Mouse (Mus musculus): ENCODE measurements at regions not wholly inside any gene's neighbourhood (a gene's known extent, or its start where the extent isn't known, plus 50 kb on each side); places are given as distances from the start of the nearest gene placed in this dataset.

- H3K27ac ChIP-seq (ENCODE audit: insufficient read depth, low read depth, low read length), result no peak overlapping the region
- H3K4me1 ChIP-seq (ENCODE audit: control insufficient read depth, insufficient read depth, low read length), result no peaks in the 10 kb centered on the region
- no peak overlapping the region for H3K4me3 ChIP-seq (ENCODE audit: insufficient read depth, low read depth, low read length)
- TF ChIP-seq POLR2A (IDR thresholded peaks at IDR 0.05; ENCODE audit: insufficient read depth, low read depth, low read length) (no peak), CTCF (IDR thresholded peaks at IDR 0.05; ENCODE audit: insufficient read depth, low read depth, low read length) (no peak)
- WGBS, result 85% methylated on average over 7 of the region's 7 CpGs
These were observed 160.1 kb downstream of the Ptpru start for GRCm38 (mm10) chr4:131677966-131678365.

DNA sequence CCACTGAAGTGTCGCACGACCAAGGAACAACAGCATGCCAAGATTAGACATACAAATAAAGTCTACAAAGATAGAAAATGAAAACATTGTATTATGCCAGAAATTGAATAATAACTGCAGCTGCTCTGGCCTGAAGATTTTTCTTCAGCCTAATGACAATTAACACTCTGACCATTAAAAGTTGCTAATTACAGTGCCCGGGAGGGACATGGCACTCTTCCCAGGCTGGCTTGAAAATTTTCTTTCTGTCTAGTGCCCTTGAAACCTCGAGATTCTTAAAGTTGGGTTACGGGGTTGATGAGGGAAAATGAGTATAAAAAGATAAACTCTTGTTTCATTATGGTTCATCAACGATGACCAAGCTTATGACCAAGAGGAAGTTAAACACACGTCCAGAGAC, 154.9 kb downstream of the Ptpru start:
- TF ChIP-seq POLR2A (IDR thresholded peaks at IDR 0.05; ENCODE audit: insufficient read depth, low read depth, low read length) (no peak), CTCF (IDR thresholded peaks at IDR 0.05; ENCODE audit: insufficient read depth, low read depth, low read length) (no peak)
- H3K4me3 ChIP-seq (ENCODE audit: insufficient read depth, low read depth, low read length), result no peak overlapping the region
- WGBS, result 37% methylated on average over 7 of the region's 7 CpGs
- H3K4me1 ChIP-seq (ENCODE audit: control insufficient read depth, insufficient read depth, low read length), result no peaks in the 10 kb centered on the region
- H3K27ac ChIP-seq (ENCODE audit: insufficient read depth, low read depth, low read length), result no peak overlapping the region

DNA sequence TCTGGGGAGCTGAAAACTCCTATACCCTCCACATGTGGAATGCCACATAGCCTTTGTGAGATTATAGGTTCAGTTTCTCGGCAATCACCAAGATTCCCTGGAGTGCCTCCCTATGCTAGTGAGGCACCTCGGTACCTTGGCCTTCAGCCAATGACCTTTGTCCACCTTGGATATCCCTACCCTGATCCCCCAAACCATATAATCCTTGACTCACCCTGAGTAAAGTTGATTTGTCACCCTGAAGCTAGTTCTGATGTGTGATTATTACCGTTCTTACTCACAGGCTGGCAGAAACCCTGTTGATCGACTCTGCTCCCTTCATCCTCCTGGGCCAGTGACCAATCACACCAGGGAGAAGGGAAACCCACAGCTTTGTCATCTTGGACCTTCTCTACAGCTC, 152.5 kb downstream of the Ptpru start:
- no peak for TF ChIP-seq CTCF (IDR thresholded peaks at IDR 0.05; ENCODE audit: insufficient read depth, low read depth, low read length)
- Histone ChIP-seq H3K27ac (ENCODE audit: insufficient read depth, low read depth, low read length) (no peak overlapping the region), H3K4me3 (ENCODE audit: insufficient read depth, low read depth, low read length) (no peak overlapping the region), H3K4me1 (ENCODE audit: control insufficient read depth, insufficient read depth, low read length) (no peaks in the 10 kb centered on the region)
- WGBS, result 95% methylated on average over 4 of the region's 4 CpGs

- WGBS, result 14% methylated on average over 5 of the region's 5 CpGs
- H3K4me1 ChIP-seq (ENCODE audit: control insufficient read depth, insufficient read depth, low read length), result peaks cover 6% of the 10 kb centered on the region; the same call in 1 of the 2 replicates
- TF ChIP-seq POLR2A (IDR thresholded peaks at IDR 0.05; ENCODE audit: insufficient read depth, low read depth, low read length) (no peak), CTCF (IDR thresholded peaks at IDR 0.05; ENCODE audit: insufficient read depth, low read depth, low read length) (no peak)
- no peak overlapping the region for H3K27ac ChIP-seq (ENCODE audit: insufficient read depth, low read depth, low read length)
- H3K4me3 ChIP-seq (ENCODE audit: insufficient read depth, low read depth, low read length), result no peak overlapping the region
These were observed 143.9 kb downstream of the Ptpru start for GRCm38 (mm10) chr4:131694232-131694631.

DNA sequence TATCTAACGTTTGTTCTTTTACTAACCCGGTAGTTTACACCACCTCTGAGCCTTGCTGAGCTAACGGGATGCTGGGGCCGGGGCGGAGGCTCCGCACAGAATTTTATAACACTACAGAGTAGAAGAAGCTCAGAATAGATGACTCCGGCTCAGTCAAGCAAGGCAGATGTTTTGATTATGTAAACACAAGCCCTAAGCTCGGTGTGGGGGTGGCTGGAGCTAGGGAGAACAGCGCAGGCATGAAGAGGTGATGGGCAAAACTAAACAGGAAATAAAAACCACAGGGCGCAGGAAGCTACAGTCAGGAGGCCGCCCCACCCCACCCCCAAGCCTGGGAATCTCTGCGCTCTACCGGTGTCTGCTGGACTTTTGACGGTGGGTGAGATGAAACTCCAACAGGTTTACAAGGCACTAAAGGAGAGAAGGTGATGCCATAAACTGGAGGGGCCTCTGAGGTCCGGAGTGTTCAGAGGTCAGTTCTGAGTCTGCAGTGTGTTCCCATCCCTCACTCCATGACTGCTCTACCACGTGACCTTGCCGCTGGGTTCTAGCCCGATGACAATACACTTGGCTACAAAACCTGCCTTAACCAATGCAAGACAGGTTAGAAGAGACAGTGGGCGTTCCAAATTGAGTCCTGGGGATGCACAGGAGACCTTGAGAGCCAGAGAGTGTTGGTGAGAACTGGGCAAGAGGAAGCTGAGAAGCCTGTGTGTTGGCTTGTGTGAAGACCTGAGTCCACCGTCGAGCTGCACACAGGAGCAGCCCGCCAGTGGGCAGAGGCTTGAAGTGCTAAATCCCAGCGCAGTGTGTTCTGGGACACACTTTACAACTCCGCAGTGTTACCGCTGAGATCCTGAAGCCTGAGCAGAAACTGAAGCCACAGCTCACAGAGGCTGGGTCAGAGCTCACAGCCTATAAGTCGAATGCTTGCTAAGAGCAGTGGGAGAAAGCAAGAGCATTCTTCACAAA, 141.9 kb downstream of the Ptpru start:
- no peak overlapping the region for H3K27ac ChIP-seq (ENCODE audit: insufficient read depth, low read depth, low read length)
- WGBS, result 68% methylated on average over 26 of the region's 26 CpGs
- H3K4me3 ChIP-seq (ENCODE audit: insufficient read depth, low read depth, low read length), result no peak overlapping the region
- no peak for TF ChIP-seq POLR2A (IDR thresholded peaks at IDR 0.05; ENCODE audit: insufficient read depth, low read depth, low read length)
- TF ChIP-seq CTCF (IDR thresholded peaks at IDR 0.05; ENCODE audit: insufficient read depth, low read depth, low read length), result no peak
- H3K4me1 ChIP-seq (ENCODE audit: control insufficient read depth, insufficient read depth, low read length), result peaks cover 6% of the 10 kb centered on the region; the same call in 1 of the 2 replicates
